Mouse (Mus musculus): Measurements from ENCODE around the gene Zbtb41.

GRCm38 (mm10) chr1:139378861-139379620 is 43.0 kb upstream of the Zbtb41 start:
- TF ChIP-seq CTCF (IDR thresholded peaks at IDR 0.05; ENCODE audit: borderline replicate concordance, insufficient read depth, low read depth, low read length), result no peak
- no peak for TF ChIP-seq POLR2A (IDR thresholded peaks at IDR 0.05; ENCODE audit: borderline replicate concordance, insufficient read depth, low read length)
